Mouse (Mus musculus): ENCODE measurements around the gene Tmem63c. TPM values are rescaled to one million over a fixed set of nuclear protein-coding genes. Genes with fewer than 3 reads are reported as not detected.

Gene Tmem63c
- polyA plus RNA-seq, 1 experiment from 2014 or later: not detected

DNA sequence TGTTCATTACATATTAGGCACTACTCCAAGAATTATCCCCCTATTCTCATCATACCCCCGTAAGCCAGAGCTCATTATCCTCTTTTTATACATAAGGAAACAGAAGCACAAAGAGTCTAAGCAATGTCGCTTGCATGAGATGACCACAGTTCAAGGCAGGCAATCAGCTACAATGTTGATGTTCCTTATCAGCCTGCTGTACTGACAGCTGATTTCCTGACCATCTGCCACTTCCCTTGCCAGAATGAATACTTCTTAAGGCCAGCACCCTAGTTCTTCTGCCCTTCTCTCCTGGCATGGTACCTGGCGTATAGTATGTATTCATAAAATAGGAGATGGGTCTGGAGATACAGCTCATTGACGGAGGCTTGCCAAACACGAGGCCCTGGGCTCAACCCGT is 111.1 kb downstream of the Tmem63c start:
- Histone ChIP-seq H3K27me3 (ENCODE audit: control insufficient read depth, insufficient read depth, low read length) (no peaks in the 10 kb centered on the region), H3K4me2 (ENCODE audit: low read depth, severe bottlenecking) (no peak overlapping the region), H3K36me3 (ENCODE audit: control insufficient read depth, insufficient read depth, low read length) (no peaks in the 10 kb centered on the region), H3K9me3 (ENCODE audit: control insufficient read depth, low read length) (no peaks in the 10 kb centered on the region), H3K27ac (replicated peaks; ENCODE audit: low read depth, low read length) (no peak overlapping the region), H3K4me3 (ENCODE audit: low read depth, low read length) (no peak overlapping the region), H3K4me1 (ENCODE audit: control insufficient read depth, insufficient read depth, low read length) (no peaks in the 10 kb centered on the region), H3K9ac (ENCODE audit: low read length) (no peak overlapping the region)
- 93% methylated on average over 6 of the region's 6 CpGs for WGBS
- ATAC-seq (ENCODE audit: insufficient number of reproducible peaks, low FRiP score, low TSS enrichment, low read depth) (no peak), DNase-seq (ENCODE audit: low spot score) (no peak)

DNA sequence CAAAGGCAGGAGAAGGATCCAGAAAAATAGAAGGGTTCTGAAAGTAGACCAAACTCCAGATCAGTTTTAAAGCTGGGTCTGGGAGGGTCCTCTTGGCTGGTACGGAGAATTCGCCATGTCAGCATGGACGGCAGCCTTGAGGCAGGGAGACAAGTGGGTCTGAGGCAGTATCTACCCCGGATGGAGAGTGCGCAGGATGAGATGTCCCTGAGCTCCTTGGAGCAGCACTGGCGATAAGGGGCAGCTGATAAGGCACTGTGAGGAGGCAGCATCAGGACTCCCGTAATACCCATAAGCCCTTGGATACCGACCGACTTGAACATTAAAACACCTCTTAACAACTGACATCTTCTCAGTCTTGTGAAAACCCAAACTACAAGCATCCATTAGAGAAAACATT is 111.6 kb downstream of the Tmem63c start:
- WGBS: 95% methylated on average over 9 of the region's 9 CpGs
- Histone ChIP-seq H3K36me3 (ENCODE audit: control insufficient read depth, insufficient read depth, low read length) (no peaks in the 10 kb centered on the region), H3K4me2 (ENCODE audit: low read depth, severe bottlenecking) (no peak overlapping the region), H3K9ac (ENCODE audit: low read length) (no peak overlapping the region), H3K27ac (replicated peaks; ENCODE audit: low read depth, low read length) (no peak overlapping the region), H3K27me3 (ENCODE audit: control insufficient read depth, insufficient read depth, low read length) (no peaks in the 10 kb centered on the region), H3K4me3 (ENCODE audit: low read depth, low read length) (no peak overlapping the region), H3K9me3 (ENCODE audit: control insufficient read depth, low read length) (no peaks in the 10 kb centered on the region), H3K4me1 (ENCODE audit: control insufficient read depth, insufficient read depth, low read length) (no peaks in the 10 kb centered on the region)
- ATAC-seq (ENCODE audit: insufficient number of reproducible peaks, low FRiP score, low TSS enrichment, low read depth) (no peak), DNase-seq (ENCODE audit: low spot score) (no peak)

DNA sequence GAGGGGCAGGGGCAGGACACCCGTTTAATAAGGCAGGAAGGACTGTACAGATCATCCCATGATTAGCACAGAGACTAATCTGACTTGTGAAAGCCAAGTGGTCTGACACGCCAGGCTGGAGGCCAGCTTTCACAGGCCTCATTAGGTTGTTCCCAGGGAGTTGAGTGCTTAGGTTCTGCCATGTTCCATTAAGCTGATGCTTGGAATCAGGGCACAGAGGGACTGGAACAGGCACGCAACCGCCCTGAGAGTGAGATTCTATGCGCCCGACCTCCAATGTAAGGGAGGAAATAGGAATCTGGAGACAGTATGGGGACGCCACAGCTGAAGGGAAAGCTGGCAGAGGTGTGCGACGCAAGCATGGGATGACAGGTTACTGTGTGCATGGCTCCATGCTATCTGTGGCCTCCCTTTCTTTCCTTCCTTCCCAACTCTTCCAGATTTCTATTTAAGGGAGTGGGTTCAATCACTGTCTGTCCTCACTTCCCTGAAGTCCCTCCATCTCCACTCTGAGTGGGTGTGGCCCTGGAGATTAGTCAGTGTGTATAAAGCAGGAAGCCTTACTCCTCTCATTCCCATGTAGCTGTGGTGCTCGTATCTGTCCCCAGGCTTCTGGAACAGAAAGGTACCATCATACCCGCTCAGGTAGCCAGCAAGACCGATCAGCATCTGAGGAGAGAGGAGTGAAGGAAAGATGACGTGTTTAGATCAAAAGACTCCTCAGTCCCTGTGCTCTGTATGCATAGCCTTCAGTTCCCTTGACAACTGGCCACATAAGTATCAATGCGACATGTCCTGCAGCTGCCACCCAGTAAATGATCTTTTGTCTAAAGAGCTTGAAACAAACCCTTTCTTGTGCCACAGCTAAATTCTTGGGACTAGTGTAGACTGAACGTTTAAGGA is 116.5 kb downstream of the Tmem63c start:
- ATAC-seq (ENCODE audit: insufficient number of reproducible peaks, low FRiP score, low TSS enrichment, low read depth): no peak

DNA sequence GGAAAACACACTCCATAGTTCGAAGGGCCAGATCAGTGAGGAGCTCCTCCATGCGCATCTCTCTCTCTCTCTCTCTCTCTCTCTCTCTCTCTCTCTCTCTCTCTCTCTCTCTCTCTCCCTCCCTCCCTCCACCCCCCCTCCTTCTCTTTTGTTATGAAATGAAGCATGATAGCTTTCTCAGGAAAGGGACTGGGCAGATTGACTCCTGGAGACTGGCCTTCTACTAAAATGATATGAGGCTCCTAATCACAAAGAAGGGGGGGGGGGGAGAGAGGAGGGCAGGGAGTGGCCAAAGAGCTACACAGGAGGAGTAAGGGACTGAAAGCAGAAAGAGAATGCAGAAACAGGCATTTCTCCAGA is 117.2 kb downstream of the Tmem63c start:
- no peak for DNase-seq (ENCODE audit: low spot score)
- H3K27me3 ChIP-seq (ENCODE audit: control insufficient read depth, insufficient read depth, low read length): no peaks in the 10 kb centered on the region
- H3K4me2 ChIP-seq (ENCODE audit: low read depth, severe bottlenecking): no peak overlapping the region
- H3K9me3 ChIP-seq (ENCODE audit: control insufficient read depth, low read length): no peaks in the 10 kb centered on the region
- H3K9ac ChIP-seq (ENCODE audit: low read length): no peak overlapping the region
- no peak for ATAC-seq (ENCODE audit: insufficient number of reproducible peaks, low FRiP score, low TSS enrichment, low read depth)
- H3K36me3 ChIP-seq (ENCODE audit: control insufficient read depth, insufficient read depth, low read length): no peaks in the 10 kb centered on the region
- no peaks in the 10 kb centered on the region for H3K4me1 ChIP-seq (ENCODE audit: control insufficient read depth, insufficient read depth, low read length)
- H3K27ac ChIP-seq (replicated peaks; ENCODE audit: low read depth, low read length): no peak overlapping the region
- 90% methylated on average over 2 of the region's 2 CpGs for WGBS
- H3K4me3 ChIP-seq (ENCODE audit: low read depth, low read length): no peak overlapping the region

More for the DNA sequence above, 116.5 kb downstream of the Tmem63c start:
- DNase-seq (ENCODE audit: low spot score): no peak
- Histone ChIP-seq H3K9me3 (ENCODE audit: control insufficient read depth, low read length) (no peaks in the 10 kb centered on the region), H3K27ac (replicated peaks; ENCODE audit: low read depth, low read length) (no peak overlapping the region), H3K36me3 (ENCODE audit: control insufficient read depth, insufficient read depth, low read length) (no peaks in the 10 kb centered on the region), H3K4me2 (ENCODE audit: low read depth, severe bottlenecking) (no peak overlapping the region), H3K9ac (ENCODE audit: low read length) (no peak overlapping the region), H3K4me3 (ENCODE audit: low read depth, low read length) (no peak overlapping the region), H3K27me3 (ENCODE audit: control insufficient read depth, insufficient read depth, low read length) (no peaks in the 10 kb centered on the region), H3K4me1 (ENCODE audit: control insufficient read depth, insufficient read depth, low read length) (no peaks in the 10 kb centered on the region)
- 92% methylated on average over 15 of the region's 15 CpGs for WGBS

DNA sequence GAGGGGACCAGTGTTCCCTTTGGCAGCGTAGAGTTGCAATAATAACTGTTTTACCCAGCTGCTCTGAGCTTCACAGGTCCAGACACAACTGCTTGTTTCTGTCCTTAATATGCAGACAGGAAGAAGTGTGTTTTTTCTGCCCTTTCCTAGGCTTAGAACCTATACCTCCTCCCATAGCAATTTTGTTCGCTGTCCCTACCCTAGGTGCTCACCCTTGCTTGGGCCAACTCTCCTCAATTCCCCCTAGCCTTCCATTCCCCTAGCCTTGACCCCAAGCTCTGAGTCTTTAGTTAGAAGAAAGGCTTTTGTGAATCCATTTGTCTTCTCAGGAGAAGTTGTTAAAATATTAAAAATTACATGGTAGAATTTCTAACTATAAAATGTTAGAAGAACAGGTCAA is 117.6 kb downstream of the Tmem63c start:
- Histone ChIP-seq H3K4me2 (ENCODE audit: low read depth, severe bottlenecking) (no peak overlapping the region), H3K36me3 (ENCODE audit: control insufficient read depth, insufficient read depth, low read length) (no peaks in the 10 kb centered on the region), H3K27me3 (ENCODE audit: control insufficient read depth, insufficient read depth, low read length) (no peaks in the 10 kb centered on the region), H3K9ac (ENCODE audit: low read length) (no peak overlapping the region), H3K9me3 (ENCODE audit: control insufficient read depth, low read length) (no peaks in the 10 kb centered on the region), H3K27ac (replicated peaks; ENCODE audit: low read depth, low read length) (no peak overlapping the region), H3K4me3 (ENCODE audit: low read depth, low read length) (no peak overlapping the region), H3K4me1 (ENCODE audit: control insufficient read depth, insufficient read depth, low read length) (no peaks in the 10 kb centered on the region)
- ATAC-seq (ENCODE audit: insufficient number of reproducible peaks, low FRiP score, low TSS enrichment, low read depth) (no peak), DNase-seq (ENCODE audit: low spot score) (no peak)
- WGBS: 70% methylated on average over 2 of the region's 2 CpGs

Small RNA genes within 50 kb of the gene (microRNA-seq; reads per million reads assigned to microRNA genes)
- gene Gm25847: not detected

Other genes with a start within 250 kb of the Tmem63c start
- gene Irf2bpl, start 136.5 kb upstream of the Tmem63c start, polyA plus RNA-seq (2014; fragmentation: Nextera tagmentation; extraction: Ambion mirVana): 17.9 and 22.0 TPM in 2 replicates
- gene Cipc, start 74.3 kb upstream of the Tmem63c start, polyA plus RNA-seq (2014; fragmentation: Nextera tagmentation; extraction: Ambion mirVana): 31.3 and 33.7 TPM in 2 replicates
- gene Zdhhc22, start 30.9 kb upstream of the Tmem63c start, polyA plus RNA-seq (2014; fragmentation: Nextera tagmentation; extraction: Ambion mirVana): 0.05 TPM in 1 of 2 replicates, not detected in the other
- gene Ngb, start 81.2 kb downstream of the Tmem63c start, polyA plus RNA-seq (2014; fragmentation: Nextera tagmentation; extraction: Ambion mirVana): 0.12 and 0.18 TPM in 2 replicates
- 36.6 and 38.0 TPM in 2 replicates for gene Gstz1, start 125.8 kb downstream of the Tmem63c start, polyA plus RNA-seq (2014; fragmentation: Nextera tagmentation; extraction: Ambion mirVana)
- 15.4 and 16.7 TPM in 2 replicates for gene Pomt2, start 126.6 kb downstream of the Tmem63c start, polyA plus RNA-seq (2014; fragmentation: Nextera tagmentation; extraction: Ambion mirVana)
- gene Samd15, start 178.4 kb downstream of the Tmem63c start, polyA plus RNA-seq (2014; fragmentation: Nextera tagmentation; extraction: Ambion mirVana): 0.88 and 1.1 TPM in 2 replicates
- 3.0 and 3.2 TPM in 2 replicates for gene Tmed8, start 179.1 kb downstream of the Tmem63c start, polyA plus RNA-seq (2014; fragmentation: Nextera tagmentation; extraction: Ambion mirVana)
- 0.71 and 1.2 TPM in 2 replicates for gene Noxred1, start 217.4 kb downstream of the Tmem63c start, polyA plus RNA-seq (2014; fragmentation: Nextera tagmentation; extraction: Ambion mirVana)
- gene Vipas39, start 244.9 kb downstream of the Tmem63c start, polyA plus RNA-seq (2014; fragmentation: Nextera tagmentation; extraction: Ambion mirVana): 55.2 and 57.8 TPM in 2 replicates
- gene Ahsa1, start 245.1 kb downstream of the Tmem63c start, polyA plus RNA-seq (2014; fragmentation: Nextera tagmentation; extraction: Ambion mirVana): 266 and 267 TPM in 2 replicates